Mouse (Mus musculus): ENCODE measurements around the gene Trib2. TPM values are rescaled to one million over a fixed set of nuclear protein-coding genes. Genes with fewer than 3 reads are reported as not detected.
A peak's percentile ranks its signal among the peaks of the same experiment; 100 is the strongest.

The Trib2 gene
- polyA plus RNA-seq, 1 experiment from 2014 or later = 33.6 TPM

GRCm38 (mm10) chr12:15831941-15832673 lies 15.4 kb upstream of the Trib2 start:
- DNase-seq (ENCODE audit: extremely low spot score, low spot score) = no peak
- Histone ChIP-seq H3K27ac (no peak overlapping the region), H3K4me3 (no peak overlapping the region), H3K9me3 (no peaks in the 10 kb centered on the region), H3K36me3 (replicated peaks) (no peaks in the 10 kb centered on the region), H3K4me1 (no peaks in the 10 kb centered on the region), H3K27me3 (ENCODE audit: poor library complexity, severe bottlenecking) (no peaks in the 10 kb centered on the region)
- WGBS = 90% methylated on average over 3 of the region's 3 CpGs

- no peak overlapping the region for H3K27ac ChIP-seq
- H3K9me3 ChIP-seq = no peaks in the 10 kb centered on the region
- DNase-seq (ENCODE audit: extremely low spot score, low spot score) = no peak
- WGBS = 87% methylated on average over 3 of the region's 3 CpGs
- no peaks in the 10 kb centered on the region for H3K4me1 ChIP-seq
- no peak overlapping the region for H3K4me3 ChIP-seq
- H3K27me3 ChIP-seq (ENCODE audit: poor library complexity, severe bottlenecking) = no peaks in the 10 kb centered on the region
- no peaks in the 10 kb centered on the region for H3K36me3 ChIP-seq (replicated peaks)
Measured at GRCm38 (mm10) chr12:15830750-15831149, 14.0 kb upstream of the Trib2 start.

- DNase-seq (ENCODE audit: extremely low spot score, low spot score) = no peak
- H3K4me3 ChIP-seq = no peak overlapping the region
- 83% methylated on average over 2 of the region's 2 CpGs for WGBS
- H3K36me3 ChIP-seq (replicated peaks) = no peaks in the 10 kb centered on the region
- no peaks in the 10 kb centered on the region for H3K9me3 ChIP-seq
- H3K27me3 ChIP-seq (ENCODE audit: poor library complexity, severe bottlenecking) = no peaks in the 10 kb centered on the region
- H3K27ac ChIP-seq = no peak overlapping the region
- H3K4me1 ChIP-seq = no peaks in the 10 kb centered on the region
Measured at GRCm38 (mm10) chr12:15828815-15829398, 12.2 kb upstream of the Trib2 start.

GRCm38 (mm10) chr12:15821019-15821418 lies 4.3 kb upstream of the Trib2 start:
- Histone ChIP-seq H3K4me1 (peaks cover 9% of the 10 kb centered on the region), H3K27ac (no peak overlapping the region), H3K27me3 (ENCODE audit: poor library complexity, severe bottlenecking) (no peaks in the 10 kb centered on the region), H3K4me3 (no peak overlapping the region), H3K9me3 (no peaks in the 10 kb centered on the region), H3K36me3 (replicated peaks) (no peaks in the 10 kb centered on the region)
- no peak for DNase-seq (ENCODE audit: extremely low spot score, low spot score)

- H3K27me3 ChIP-seq (ENCODE audit: poor library complexity, severe bottlenecking) = no peaks in the 10 kb centered on the region
- peaks cover 25% of the 10 kb centered on the region for H3K4me1 ChIP-seq
- peak overlapping the region; percentile 94 for H3K27ac ChIP-seq
- WGBS = 42% methylated on average over 4 of the region's 4 CpGs
- H3K36me3 ChIP-seq (replicated peaks) = no peaks in the 10 kb centered on the region
- no peak for DNase-seq (ENCODE audit: extremely low spot score, low spot score)
- peak overlapping the region; percentile 80 for H3K4me3 ChIP-seq
- H3K9me3 ChIP-seq = no peaks in the 10 kb centered on the region
Measured at GRCm38 (mm10) chr12:15817365-15817764, 643 bp upstream of the Trib2 start.

GRCm38 (mm10) chr12:15816254-15816605 lies 492 bp downstream of the Trib2 start:
- WGBS = under 1% methylated on average over 23 of the region's 23 CpGs
- Histone ChIP-seq H3K27me3 (ENCODE audit: poor library complexity, severe bottlenecking) (no peaks in the 10 kb centered on the region), H3K27ac (peak overlapping the region; percentile 94), H3K36me3 (replicated peaks) (no peaks in the 10 kb centered on the region), H3K9me3 (no peaks in the 10 kb centered on the region), H3K4me1 (peaks cover 36% of the 10 kb centered on the region), H3K4me3 (peak overlapping the region; percentile 80)
- peak; percentile 61 for DNase-seq (ENCODE audit: extremely low spot score, low spot score)

- under 1% methylated on average over 49 of the region's 49 CpGs for WGBS
- Histone ChIP-seq H3K9me3 (no peaks in the 10 kb centered on the region), H3K4me1 (peaks cover 41% of the 10 kb centered on the region), H3K27me3 (ENCODE audit: poor library complexity, severe bottlenecking) (no peaks in the 10 kb centered on the region), H3K4me3 (peak overlapping the region; percentile 80), H3K27ac (peak overlapping the region; percentile 94), H3K36me3 (replicated peaks) (no peaks in the 10 kb centered on the region)
- DNase-seq (ENCODE audit: extremely low spot score, low spot score) = peak; percentile 70
Measured at GRCm38 (mm10) chr12:15815576-15816253, 1.0 kb downstream of the Trib2 start.

GRCm38 (mm10) chr12:15815170-15815575 lies 1.5 kb downstream of the Trib2 start:
- Histone ChIP-seq H3K4me1 (peaks cover 47% of the 10 kb centered on the region), H3K27ac (peak overlapping the region; percentile 94), H3K4me3 (peak overlapping the region; percentile 80), H3K36me3 (replicated peaks) (peaks cover under 1% of the 10 kb centered on the region; the same call in 1 of the 2 replicates), H3K9me3 (no peaks in the 10 kb centered on the region), H3K27me3 (ENCODE audit: poor library complexity, severe bottlenecking) (no peaks in the 10 kb centered on the region)
- WGBS = under 1% methylated on average over 23 of the region's 23 CpGs
- DNase-seq (ENCODE audit: extremely low spot score, low spot score) = peak; percentile 62

- peak overlapping the region; percentile 94 for H3K27ac ChIP-seq
- under 1% methylated on average over 32 of the region's 32 CpGs for WGBS
- DNase-seq (ENCODE audit: extremely low spot score, low spot score) = peak; percentile 57
- peak overlapping the region; percentile 80 for H3K4me3 ChIP-seq
- H3K27me3 ChIP-seq (ENCODE audit: poor library complexity, severe bottlenecking) = no peaks in the 10 kb centered on the region
- H3K9me3 ChIP-seq = no peaks in the 10 kb centered on the region
- peaks cover 8% of the 10 kb centered on the region for H3K36me3 ChIP-seq (replicated peaks)
- peaks cover 51% of the 10 kb centered on the region for H3K4me1 ChIP-seq
Measured at GRCm38 (mm10) chr12:15814249-15815081, 2.3 kb downstream of the Trib2 start.

- Histone ChIP-seq H3K36me3 (replicated peaks) (peaks cover 15% of the 10 kb centered on the region), H3K4me3 (peak overlapping the region; percentile 80), H3K27ac (peak overlapping the region; percentile 41; the same call in 1 of the 2 replicates), H3K4me1 (peaks cover 51% of the 10 kb centered on the region), H3K9me3 (no peaks in the 10 kb centered on the region), H3K27me3 (ENCODE audit: poor library complexity, severe bottlenecking) (no peaks in the 10 kb centered on the region)
- WGBS = 22% methylated on average over 5 of the region's 5 CpGs
- no peak for DNase-seq (ENCODE audit: extremely low spot score, low spot score)
Measured at GRCm38 (mm10) chr12:15813819-15814165, 2.9 kb downstream of the Trib2 start.

GRCm38 (mm10) chr12:15813133-15813818 lies 3.4 kb downstream of the Trib2 start:
- H3K27me3 ChIP-seq (ENCODE audit: poor library complexity, severe bottlenecking) = no peaks in the 10 kb centered on the region
- H3K4me1 ChIP-seq = peaks cover 51% of the 10 kb centered on the region
- H3K9me3 ChIP-seq = no peaks in the 10 kb centered on the region
- DNase-seq (ENCODE audit: extremely low spot score, low spot score) = no peak
- peaks cover 20% of the 10 kb centered on the region for H3K36me3 ChIP-seq (replicated peaks)
- peak overlapping the region; percentile 80 for H3K4me3 ChIP-seq
- 31% methylated on average over 12 of the region's 12 CpGs for WGBS
- H3K27ac ChIP-seq = peak overlapping the region; percentile 41; the same call in 1 of the 2 replicates

Data from forebrain, embryonic 10.5 days (tissue).